Mouse (Mus musculus): Measurements from ENCODE around the gene Klhl30.

The Klhl30 gene

DNA sequence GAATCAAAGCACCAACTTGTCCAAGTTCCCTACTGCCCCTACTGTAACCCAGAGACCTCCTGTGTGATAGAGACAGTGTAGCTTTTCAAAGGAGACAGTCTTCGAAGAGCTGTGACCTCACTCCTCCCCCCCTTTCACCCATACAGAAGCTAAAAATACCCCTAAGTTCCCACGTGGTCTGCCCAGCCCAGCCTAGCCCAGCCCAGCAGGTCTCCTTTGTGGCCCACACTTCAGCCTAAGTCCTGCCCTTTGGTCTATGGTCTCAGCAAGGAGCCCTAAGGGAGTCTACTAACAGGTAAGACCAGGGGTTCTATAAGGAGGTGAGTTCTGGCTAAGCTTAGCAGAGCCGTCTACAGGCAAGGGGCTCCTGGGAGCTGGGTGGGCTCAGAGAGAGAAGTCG lies at the start of gene Klhl30:
TSS of gene Klhl30 (plus strand) at position 176 of the 400 bp plus-strand sequence.
- DNase-seq (ENCODE audit: inconsistent age in 2 of 2, low spot score in 1 of 2), result peak in 1 of 2 experiments; percentile 44

DNA sequence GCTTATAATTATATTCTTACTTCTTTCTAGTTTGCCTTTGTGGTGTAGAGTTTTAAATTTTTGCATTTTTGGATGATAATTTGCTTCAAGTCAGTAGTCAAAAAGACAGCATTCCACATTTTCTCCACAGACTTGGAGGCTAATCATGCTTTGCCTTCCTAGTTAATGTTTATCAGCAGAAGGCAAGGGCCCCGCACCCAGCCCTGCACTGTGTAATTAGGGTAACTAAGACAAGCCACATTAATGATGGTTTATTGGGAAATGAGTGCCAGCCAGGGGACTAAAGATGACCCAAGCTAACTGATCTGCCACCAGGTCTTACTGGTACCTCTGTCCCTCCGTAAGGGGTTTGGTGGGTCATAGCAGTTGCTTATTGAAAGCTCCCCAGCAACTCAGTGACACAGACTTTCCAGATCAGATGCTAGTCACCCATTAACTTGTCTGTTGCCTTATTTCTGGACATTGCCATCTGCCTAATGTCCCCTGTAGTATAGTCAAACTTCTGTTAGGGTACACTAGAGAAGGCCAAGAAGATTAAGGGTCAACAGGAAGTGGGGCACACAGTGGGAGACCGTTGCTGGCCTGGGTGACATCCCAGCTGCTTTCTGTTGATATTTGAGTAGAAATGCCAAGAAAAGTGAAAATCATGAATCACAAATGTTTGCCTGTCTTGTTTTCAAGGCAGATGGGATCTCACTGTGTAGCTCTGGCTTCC lies 49.5 kb upstream of the Klhl30 start:
- no peak for DNase-seq (ENCODE audit: inconsistent age in 2 of 2, low spot score in 1 of 2)

DNA sequence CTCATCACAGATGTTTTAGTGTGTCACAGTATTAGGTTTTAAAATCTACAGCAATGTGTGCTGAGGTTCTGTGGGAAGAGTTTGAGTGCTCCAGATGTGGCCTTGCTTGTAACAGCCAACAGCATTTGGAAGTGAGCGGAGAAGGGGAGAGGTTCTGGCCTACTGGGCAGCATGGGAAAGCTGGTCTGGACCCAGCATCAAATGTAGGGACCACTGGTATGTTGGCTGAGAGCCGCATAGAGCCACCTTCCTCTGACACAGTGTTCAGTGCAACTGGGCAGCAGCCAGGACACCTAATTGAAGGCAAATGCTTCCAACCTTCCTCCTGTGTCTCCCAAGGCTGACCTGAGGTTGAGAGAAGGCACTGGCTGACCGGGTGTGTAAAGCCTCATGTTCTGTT lies 48.8 kb upstream of the Klhl30 start:
- DNase-seq (ENCODE audit: inconsistent age in 2 of 2, low spot score in 1 of 2), result peak in 1 of 2 experiments; percentile 55

DNA sequence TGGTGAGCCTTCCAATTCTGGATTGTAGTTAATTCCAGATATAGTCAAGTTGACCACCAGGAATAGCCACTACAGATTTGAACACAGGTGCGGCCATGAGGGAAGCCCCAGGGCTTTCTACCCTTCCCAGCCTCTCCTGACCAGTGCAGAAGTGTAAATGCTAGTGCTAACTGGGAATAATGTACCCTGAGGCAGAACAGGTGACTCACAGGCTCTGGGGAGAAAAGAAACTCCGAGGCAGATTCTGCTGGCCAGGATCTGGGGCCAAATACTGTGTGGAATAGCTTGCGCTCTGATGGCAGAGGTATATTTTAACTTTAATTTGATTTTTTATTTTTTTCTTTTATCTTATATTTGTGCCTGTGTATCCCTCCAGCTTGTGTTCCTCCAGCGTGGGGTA lies 46.2 kb upstream of the Klhl30 start:
- DNase-seq (ENCODE audit: inconsistent age in 2 of 2, low spot score in 1 of 2), result no peak

DNA sequence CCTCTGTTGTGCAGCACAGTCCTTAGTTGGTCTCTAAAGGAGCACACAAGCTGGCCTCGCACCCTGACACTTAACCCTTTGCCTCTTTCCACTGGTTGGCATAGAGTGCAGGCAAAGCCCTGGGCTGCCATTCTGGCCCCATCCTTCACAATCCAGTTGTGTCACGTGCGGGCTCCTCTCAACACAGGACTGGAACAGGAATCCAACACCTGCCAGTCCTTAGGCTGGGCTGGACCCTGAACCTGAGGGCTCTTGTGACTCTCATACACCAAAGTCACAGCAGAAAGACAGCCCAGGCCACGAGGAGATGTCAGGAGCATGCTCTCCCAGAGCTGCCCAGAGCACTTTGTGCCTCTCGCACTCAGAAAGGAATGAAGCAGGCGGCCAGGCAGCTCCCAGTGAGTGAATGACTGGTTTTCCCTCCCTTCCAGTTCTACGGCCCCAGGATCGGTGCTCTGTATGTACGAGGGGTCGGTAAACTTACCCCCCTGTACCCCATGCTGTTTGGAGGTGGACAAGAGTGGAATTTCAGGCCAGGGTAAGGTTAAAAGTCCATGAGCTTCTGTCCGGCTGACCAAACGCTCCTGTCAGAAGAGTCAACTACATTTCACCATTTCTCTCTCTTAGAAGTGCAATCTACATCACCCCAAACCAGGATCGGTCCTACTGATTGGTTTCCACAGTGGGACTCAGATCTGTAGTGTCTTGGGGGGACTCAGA lies 41.3 kb upstream of the Klhl30 start:
- DNase-seq (ENCODE audit: inconsistent age in 2 of 2, low spot score in 1 of 2), result no peak

DNA sequence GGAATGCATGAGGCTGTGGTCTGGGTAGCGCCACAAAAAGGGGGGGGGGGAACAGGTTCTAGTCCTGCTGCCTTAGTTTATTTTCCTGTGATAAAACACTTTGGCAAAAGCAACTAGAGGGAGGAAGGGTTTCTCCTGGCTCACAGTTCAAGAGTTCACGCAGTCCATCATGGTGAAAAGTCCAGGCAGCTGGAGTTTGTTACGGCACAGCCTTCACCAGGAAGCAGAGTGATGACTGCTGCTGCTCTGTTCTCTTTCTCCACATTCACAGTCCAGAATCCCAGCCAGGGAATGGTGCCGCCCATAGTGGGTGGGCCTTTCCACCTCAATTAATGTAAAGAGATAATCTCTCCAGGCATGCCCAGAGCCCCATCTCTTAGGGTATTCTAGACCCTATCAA lies 38.5 kb upstream of the Klhl30 start:
- no peak for DNase-seq (ENCODE audit: inconsistent age in 2 of 2, low spot score in 1 of 2)

DNA sequence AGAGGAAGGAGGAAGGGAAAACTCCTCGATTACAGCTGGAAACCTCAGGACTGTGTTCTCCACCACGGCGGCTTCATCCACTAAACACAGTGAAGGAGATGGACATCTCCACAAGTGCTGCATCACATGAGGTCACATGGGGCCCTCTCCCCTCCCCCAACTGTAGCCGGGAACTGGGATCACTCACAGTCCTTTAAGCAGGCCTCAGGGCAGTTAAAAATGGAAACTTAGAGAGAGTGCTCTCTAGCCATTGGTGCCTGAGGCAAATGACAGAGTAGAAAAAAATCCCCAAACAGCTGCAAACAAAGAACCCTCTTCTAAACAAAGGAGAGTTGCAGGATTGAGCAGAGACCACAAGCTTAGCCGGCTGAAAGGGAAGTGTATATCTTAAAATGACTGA lies 37.6 kb upstream of the Klhl30 start:
- no peak for DNase-seq (ENCODE audit: inconsistent age in 2 of 2, low spot score in 1 of 2)

DNA sequence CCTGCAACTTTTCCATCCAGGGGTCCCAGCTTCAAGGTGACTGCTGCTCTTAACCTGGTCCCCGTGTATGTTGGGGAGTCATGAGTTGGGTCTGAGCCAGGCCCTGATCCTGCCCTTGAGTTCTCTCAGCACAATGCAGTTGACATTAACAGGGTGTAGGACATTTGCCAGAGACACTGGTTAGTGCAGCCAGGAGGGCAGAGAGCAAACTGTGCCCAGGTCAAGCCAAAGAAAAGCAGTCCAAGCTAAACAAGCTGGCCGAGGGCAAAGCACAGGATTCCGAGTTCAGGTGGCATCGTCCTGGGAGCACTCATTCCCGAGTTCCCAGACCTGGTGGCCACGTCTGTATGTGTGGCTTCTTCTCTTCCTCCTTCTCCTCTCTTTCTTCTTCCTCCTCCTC lies 33.2 kb upstream of the Klhl30 start:
- peak in 1 of 2 experiments; percentile 47 for DNase-seq (ENCODE audit: inconsistent age in 2 of 2, low spot score in 1 of 2)

DNA sequence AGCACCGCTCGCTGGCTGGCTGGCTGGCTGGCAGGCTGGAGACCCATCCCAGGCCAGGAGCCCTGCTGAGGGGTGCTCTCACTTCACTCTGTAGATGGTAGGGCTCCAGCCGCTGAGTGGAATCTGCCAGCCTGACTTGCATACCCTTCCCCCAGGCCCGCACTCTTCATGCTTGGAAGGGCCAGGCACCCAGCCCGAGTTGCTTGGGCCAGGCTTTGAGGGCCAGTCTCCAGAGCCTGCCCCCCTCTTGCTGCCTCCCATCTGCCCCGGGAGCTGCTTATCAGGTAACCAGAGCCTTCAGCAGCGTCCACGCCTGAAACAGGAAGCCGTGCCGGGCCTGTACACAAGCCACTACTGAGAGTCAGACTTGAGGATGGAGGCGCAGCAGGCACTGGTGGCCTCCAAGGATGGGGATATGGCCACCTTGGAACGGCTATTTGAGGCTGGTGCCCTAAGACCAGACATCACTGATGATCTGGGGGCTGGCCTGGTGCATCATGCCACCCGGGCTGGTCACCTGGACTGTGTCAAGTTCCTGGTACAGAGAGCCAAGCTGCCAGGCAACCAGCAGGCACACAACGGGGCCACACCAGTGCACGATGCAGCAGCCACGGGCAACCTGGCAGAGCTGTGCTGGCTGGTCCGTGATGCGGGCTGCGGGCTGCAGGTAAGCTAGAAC lies 28.9 kb upstream of the Klhl30 start, which contains the start of gene Espnl:
TSS of gene Espnl (plus strand) at position 316 of the 679 bp plus-strand sequence.
- DNase-seq (ENCODE audit: inconsistent age in 2 of 2, low spot score in 1 of 2), result no peak

DNA sequence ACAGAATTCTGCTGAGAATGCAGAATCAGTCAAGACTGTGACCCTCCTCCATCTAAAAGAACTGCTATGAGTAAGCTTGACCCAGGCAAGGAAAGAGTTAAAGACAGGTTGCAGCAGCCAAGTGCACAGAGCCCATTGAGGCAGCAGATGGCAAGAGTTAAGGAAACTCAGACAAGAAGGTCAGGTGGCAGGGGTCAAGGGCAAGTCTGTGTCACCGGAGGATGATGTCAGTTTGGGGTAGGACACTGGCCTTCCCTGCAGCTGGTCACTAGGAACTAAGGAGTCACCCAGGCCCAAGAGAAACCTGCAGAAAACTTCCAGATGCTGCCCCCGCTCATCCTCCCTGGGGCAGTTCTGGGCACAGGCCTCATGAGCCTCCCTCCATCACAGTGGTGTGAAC lies 26.2 kb upstream of the Klhl30 start:
- peak; percentile 35 to 67 for DNase-seq (ENCODE audit: inconsistent age in 2 of 2, low spot score in 1 of 2)

DNA sequence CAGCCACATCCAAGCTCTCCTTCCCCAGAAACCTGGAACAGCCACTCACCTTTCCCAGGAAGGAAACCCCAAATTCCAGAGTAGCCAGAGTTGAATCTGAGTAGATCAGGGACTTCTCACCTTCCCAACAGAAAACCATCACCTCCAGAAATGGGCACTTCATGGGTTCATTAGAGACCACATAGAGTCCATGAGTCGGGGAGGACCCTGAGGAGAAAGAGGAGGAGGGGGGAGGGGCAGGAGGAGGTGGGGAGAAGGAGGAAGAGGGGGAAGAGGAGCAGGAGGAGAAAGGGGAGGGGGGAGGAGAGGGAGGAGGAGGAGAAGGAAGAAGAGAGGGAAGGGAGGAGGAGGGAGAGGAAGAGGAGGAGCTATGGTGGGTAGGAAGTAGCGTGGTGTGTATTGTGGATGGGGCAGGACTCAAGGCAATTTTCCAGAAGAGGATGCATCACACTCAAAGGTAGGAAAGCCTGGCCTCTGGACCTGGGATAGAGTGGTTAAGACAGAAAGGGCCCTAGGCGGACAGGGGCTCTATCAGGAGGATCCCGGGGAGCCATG lies 25.3 kb upstream of the Klhl30 start:
- DNase-seq (ENCODE audit: inconsistent age in 2 of 2, low spot score in 1 of 2), result no peak

DNA sequence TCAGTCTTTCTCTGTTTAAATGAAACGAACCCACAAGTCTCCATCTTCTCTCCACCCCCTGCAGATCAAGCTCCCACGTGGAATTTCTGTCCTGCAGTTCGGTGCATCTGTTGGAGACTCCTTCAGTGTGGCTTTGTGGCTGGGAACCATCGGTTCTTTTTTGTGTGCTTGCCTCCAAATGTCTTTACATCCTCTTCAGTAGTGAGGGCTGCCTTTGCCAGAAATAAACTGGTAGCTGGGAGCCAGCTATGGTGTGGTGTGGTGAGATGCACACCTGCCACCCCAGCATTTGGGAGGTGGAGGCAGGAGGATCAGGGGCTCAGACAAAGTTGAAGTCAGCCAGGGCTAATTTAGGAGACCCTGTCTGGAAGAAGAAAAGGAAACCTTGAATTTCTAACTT lies 18.7 kb upstream of the Klhl30 start:
- DNase-seq (ENCODE audit: inconsistent age in 2 of 2, low spot score in 1 of 2), result no peak

DNA sequence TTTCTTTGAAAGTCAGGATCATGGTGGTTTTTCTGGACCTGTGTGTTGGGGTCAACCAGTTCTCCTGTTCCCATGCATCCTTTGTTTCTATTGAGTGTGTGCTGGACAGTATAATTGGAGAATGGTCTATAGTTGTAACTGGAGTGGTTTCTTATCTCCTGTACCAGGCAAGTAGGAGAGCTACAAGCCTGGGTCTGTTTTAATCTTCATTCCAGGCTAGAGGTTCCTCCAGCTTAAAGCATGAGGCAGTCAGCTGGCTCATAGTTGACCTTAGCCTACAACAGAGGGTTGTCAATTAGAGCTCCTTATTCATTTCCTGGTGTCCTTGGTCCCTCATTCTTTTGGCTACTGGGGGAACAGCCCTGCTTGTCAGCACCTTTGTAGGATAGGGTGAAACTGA lies 17.2 kb upstream of the Klhl30 start:
- no peak for DNase-seq (ENCODE audit: inconsistent age in 2 of 2, low spot score in 1 of 2)

DNA sequence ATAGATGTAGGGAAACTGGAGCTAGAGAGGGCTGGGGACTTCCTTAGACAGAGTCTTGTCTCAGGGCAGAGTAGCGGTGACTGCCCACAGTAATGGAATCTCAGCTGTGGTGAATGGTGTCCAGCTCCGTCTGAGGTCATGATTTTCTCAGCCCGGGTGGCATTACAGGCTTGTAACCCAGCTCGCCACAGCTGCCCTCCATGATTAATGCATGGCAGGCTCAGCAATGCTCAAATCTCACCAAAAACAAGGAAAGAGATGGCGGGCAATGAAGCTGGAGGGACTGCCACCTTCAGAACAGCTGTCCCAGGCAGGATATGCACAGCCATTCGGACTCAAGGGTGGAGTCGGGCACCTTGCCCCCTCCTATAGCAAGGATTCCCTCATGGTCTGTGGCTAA lies 13.5 kb upstream of the Klhl30 start:
- DNase-seq (ENCODE audit: inconsistent age in 2 of 2, low spot score in 1 of 2), result no peak

DNA sequence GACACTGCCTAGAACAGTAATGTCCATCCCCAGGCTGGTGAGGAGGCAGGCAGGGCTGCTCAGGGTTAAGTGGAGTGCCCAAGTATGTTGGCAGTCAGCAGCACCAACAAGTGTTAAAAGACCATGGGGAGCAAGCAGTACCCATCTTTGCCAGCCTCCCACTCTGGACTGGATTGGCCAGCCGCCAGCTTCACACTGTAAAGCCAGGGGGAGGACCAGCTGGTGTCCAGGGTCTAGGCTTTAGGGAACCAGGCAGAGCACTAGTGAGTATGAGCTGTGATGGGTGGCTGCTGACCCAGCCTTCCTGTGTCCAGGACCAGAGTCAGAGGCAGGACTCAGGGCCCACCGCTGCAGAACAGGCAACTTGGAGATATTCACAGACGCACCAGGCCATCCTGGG lies 6.8 kb upstream of the Klhl30 start:
- DNase-seq (ENCODE audit: inconsistent age in 2 of 2, low spot score in 1 of 2), result no peak

DNA sequence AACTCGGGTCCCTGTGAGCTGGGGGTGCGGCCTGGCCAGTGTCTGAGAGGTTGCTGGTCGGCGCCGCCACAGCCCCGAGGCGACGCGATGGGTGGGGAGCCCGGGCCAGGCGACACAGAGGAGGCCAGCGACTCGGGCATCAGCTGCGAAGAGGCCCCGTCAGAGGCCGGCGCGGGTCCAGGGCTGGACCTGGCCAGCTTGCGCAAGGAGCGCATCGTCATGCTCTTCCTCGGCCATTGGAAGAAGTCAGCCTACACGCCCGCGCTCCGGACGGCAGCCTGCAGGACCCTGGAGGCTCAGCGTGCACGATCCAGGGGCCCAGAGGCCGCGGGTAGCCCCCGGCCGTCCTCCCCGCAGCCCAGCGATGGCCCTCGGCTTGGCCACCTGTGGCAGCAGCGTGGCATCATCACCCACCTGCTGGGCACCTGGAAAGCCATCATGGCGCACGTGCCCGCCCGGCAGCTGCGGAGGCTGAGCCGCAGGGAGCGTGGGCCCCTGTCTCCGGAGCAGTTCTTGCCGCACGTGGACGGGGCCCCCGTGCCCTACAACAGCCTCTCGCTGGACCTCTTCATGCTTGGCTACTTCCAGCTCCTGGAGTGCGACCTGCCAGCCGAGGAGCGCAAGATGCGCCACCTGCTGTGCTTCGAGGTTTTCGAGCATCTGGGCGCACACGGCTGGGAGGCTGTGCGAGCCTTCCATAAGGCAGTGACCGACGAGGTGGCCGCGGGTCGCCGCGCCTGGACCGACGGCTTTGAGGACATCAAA lies 5.7 kb upstream of the Klhl30 start:
- DNase-seq (ENCODE audit: inconsistent age in 2 of 2, low spot score in 1 of 2), result no peak

DNA sequence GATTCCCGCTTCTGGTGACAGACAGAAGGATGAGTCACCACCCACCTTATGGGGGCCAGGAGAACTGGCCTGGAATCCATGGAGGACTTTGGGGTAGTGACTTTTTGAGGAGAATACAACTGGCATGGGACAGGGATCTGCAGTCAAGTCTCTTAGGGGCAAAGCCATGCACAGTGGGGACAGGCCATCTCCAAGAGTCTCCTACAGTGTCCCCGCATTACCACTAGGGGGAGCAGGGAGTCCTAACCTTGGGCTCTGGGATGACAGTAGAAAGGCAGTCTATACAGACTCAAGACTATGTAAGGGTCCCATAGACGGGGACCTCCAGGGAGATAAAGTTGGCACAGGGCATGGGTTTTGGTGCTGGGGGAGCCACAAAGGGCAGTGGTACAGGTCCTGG lies 3.9 kb upstream of the Klhl30 start:
- peak; percentile 65 to 88 for DNase-seq (ENCODE audit: inconsistent age in 2 of 2, low spot score in 1 of 2)

DNA sequence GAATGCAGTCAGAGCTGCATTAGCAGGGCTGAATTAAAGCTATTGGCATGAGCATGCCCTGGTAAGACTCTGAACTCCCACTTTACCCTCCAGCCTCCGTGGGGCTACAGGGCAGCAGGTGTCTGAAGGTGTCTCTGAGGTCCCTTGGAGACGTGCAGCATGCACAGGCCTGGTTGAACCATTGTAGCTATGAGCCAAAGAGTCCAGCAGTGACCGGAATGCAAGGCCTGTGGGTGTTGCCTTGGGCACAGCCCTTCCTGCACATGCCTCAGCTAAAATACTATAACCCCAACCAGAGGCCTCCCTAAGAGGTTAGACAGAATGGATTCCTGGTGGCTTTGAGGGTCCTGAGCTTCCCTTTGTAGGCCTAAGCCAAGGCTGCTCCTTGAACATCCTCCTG lies 433 bp downstream of the Klhl30 start:
- no peak for DNase-seq (ENCODE audit: inconsistent age in 2 of 2, low spot score in 1 of 2)

DNA sequence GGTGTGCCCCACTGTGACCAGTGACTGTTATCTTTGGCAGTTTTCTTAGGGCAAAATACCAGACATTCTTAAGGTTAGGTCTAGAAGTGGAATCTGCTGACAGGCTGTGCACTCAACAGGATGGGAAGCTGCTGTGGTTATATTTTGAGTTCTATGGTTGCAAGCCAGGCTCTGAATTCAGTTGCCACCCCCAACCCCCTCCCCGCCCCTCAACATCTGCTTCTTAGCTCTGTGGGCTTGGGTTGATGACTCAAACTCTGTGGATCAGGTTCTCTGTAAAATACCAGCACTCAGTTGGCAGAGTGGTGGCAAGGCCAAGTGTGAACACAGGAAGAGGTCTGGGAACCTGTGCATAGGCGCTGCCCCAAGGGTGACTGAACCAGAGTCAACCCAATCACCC lies 1.5 kb downstream of the Klhl30 start:
- DNase-seq (ENCODE audit: inconsistent age in 2 of 2, low spot score in 1 of 2), result no peak

DNA sequence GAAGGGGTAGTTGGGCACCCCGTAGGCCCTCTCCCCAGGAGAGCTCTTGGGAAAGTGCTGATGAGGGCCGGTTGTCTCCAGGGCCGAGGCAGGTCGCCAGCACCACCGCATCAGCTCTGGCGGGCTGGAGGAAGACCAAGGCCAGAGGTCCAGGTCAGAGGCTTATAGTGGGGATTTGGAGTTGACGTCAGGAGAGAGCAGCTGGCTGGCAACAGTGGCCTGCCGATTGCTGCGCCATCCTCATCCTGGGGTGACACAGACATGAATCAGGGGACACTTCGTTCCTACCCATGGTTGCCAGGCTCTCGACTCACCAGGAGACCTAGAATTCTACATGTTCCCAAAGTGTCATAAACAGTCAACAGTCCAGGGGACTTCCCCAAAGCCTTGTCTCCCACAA lies 5.3 kb downstream of the Klhl30 start:
- DNase-seq (ENCODE audit: inconsistent age in 2 of 2, low spot score in 1 of 2), result peak; percentile 42 to 78

DNA sequence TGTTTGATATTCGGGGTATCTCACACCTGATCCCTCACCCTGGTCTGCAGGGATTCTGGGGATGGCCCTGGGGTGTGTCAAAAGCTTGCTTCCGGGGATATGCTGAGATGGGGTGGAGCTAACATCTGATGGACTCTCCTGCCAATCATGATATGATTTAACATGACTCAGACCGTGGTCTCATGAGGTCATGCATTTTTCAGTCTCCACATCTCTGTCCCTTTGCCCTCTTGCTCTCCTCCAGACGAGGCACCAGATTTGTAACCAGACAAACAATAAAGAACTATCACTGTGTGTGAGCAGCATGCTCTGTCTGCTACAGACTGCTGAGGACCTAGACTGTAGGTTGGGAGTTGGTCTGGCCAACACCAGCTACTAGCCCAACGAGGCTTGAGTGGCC lies 11.3 kb downstream of the Klhl30 start:
- DNase-seq (ENCODE audit: inconsistent age in 2 of 2, low spot score in 1 of 2), result no peak
